Mouse (Mus musculus) cerebellum, postnatal 10 days (tissue): ENCODE measurements at regions not wholly inside any gene's neighbourhood (a gene's known extent, or its start where the extent isn't known, plus 50 kb on each side); places are given as distances from the start of the nearest gene placed in this dataset.
A peak's percentile ranks its signal among the peaks of the same experiment; 100 is the strongest.

Source experiments
- DNase-seq, 2 experiments: peaks; one replicate each; pipeline ENCODE4 v3.0.0; 2021; ENCODE audit warnings: mixed read lengths in 2 of 2

- no peak for DNase-seq
These were observed 433.4 kb upstream of the Ptbp2 start for GRCm38 (mm10) chr3:120217710-120218109.

GRCm38 (mm10) chr3:120214616-120215250 is 430.5 kb upstream of the Ptbp2 start:
- no peak for DNase-seq

GRCm38 (mm10) chr3:120199403-120199802 is 415.1 kb upstream of the Ptbp2 start:
- no peak for DNase-seq

GRCm38 (mm10) chr3:120194501-120194900 is 410.2 kb upstream of the Ptbp2 start:
- DNase-seq, result peak; percentile 34 to 38

GRCm38 (mm10) chr3:120192439-120193326 is 408.4 kb upstream of the Ptbp2 start:
- peak; percentile 86 to 89 for DNase-seq

GRCm38 (mm10) chr3:120189606-120190005 is 405.3 kb upstream of the Ptbp2 start:
- DNase-seq, result no peak

- no peak for DNase-seq
These were observed 396.8 kb upstream of the Ptbp2 start for GRCm38 (mm10) chr3:120180931-120181610.

GRCm38 (mm10) chr3:120175632-120176031 is 391.4 kb upstream of the Ptbp2 start:
- DNase-seq, result no peak
